Comparison of ENCODE assay signal across 7 mouse cellular contexts in the genomic region with DNA sequence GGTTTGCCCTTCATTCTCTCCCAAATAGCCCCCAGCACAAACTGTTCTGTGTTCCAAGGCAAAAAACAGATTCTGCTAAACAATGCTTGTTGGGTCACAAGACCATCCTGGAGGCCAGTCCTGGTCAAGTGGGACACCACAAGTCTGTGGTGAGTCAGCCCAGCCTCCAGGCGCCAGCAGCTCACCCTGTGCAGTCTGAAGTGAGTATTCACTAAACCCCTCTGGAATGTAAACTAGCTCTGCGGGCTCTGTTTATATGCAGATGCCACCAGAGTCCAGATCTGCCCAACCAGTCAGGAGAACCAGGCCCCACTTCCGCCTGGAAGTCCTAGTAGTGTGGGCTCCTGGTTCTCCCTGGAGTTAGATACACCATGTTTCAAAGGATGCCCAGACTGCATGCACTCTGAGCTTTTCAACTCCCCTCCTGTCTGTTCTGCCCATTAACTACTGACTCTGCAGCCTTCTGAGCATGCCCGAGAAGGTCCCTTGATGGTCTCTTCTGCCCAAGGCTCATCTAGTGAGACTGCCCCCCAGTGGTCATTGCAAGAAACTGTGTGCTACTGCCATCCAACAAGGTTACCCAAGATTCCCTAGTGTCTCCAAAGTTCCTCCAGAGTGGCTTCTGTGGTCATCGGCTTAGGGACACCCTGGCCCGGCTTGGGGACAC. TPM values are rescaled to one million over a fixed set of nuclear protein-coding genes. Genes with fewer than 3 reads are reported as not detected.
DNase-seq lines count a peak whose midpoint lies in the region; ATAC-seq and TF ChIP-seq lines count a peak whose summit lies in the region.

No protein-coding gene starts in this region.

- peak; percentile 75 for DNase-seq in CD4-positive, CD25-positive, alpha-beta regulatory T cell, adult 2 months (ENCODE audit: low read depth, low spot score)
- DNase-seq in MN1 (ENCODE audit: low spot score) = peak; percentile 84
- peak; percentile 41 for DNase-seq in cerebellum, adult 8-10 months
- DNase-seq in kidney, adult 18-20 months = peak; percentile 70
- DNase-seq in liver, embryonic 14.5 days (ENCODE audit: low read depth in 3 of 3, low spot score in 3 of 3) = peak in 2 of 3 experiments; percentile 37 to 38
- peak; percentile 55 for DNase-seq in ovary, postnatal 36 days (ENCODE audit: low spot score)

- H3K27ac ChIP-seq in liver, embryonic 14.5 days = no peak overlapping the region

- TF ChIP-seq EP300 in liver, embryonic 14.5 days (IDR thresholded peaks at IDR 0.05; ENCODE audit: low read depth) = no peak

- peak; percentile 81 for TF ChIP-seq CTCF in liver, embryonic 14.5 days (IDR thresholded peaks at IDR 0.05; ENCODE audit: low read depth)

- WGBS in liver, embryonic 14.5 days (ENCODE audit: insufficient replicate concordance) = 60% methylated on average over 6 of the region's 6 CpGs

- H3K9ac ChIP-seq in liver, embryonic 14.5 days (replicated peaks) = no peak overlapping the region

- peak; percentile 48 for ATAC-seq in granulocyte monocyte progenitor cell, adult 5-6 weeks (replicated peaks; ENCODE audit: poor library complexity, severe bottlenecking)
- ATAC-seq in liver, embryonic 14.5 days (ENCODE audit: insufficient read depth) = peak; percentile 19; the same call in 1 of the 2 replicates

- no peaks in the 10 kb centered on the region; the same call in 1 of the 2 replicates for H3K36me3 ChIP-seq in liver, embryonic 14.5 days (replicated peaks; ENCODE audit: control insufficient read depth, insufficient read depth, low read depth)

- H3K4me3 ChIP-seq in liver, embryonic 14.5 days (ENCODE audit: insufficient read depth in 1 of 2, low read depth in 2 of 2, low read length in 2 of 2) = no peak overlapping the region

- H3K4me1 ChIP-seq in liver, embryonic 14.5 days (replicated peaks; ENCODE audit: control insufficient read depth in 2 of 2, insufficient read depth in 2 of 2, low read length in 1 of 2) = peaks cover 3 to 11% of the 10 kb centered on the region in 2 experiments; a peak in 2 of 4 replicates

- H3K9me3 ChIP-seq in liver, embryonic 14.5 days (ENCODE audit: control insufficient read depth, low read length) = no peaks in the 10 kb centered on the region

- no peak overlapping the region for H3K4me2 ChIP-seq in liver, embryonic 14.5 days (ENCODE audit: low read depth)

- H3K27me3 ChIP-seq in liver, embryonic 14.5 days (ENCODE audit: control insufficient read depth, insufficient read depth, low read length) = no peaks in the 10 kb centered on the region

RNA-seq across cellular contexts. Expression of a gene that starts 39.9 kb away (rescaled TPM):
- total RNA-seq in granulocyte monocyte progenitor cell, adult 5-6 weeks (2014; fragmentation: Nextera tagmentation) = 374 and 389 TPM in 2 replicates
- total RNA-seq in granulocyte monocyte progenitor cell, adult 5-6 weeks (2017) = 129 and 155 TPM in 2 replicates
- 55.4 and 63.0 TPM in 2 replicates for polyA plus RNA-seq in liver, embryonic 14.5 days (2012; rRNA removed)
- 105 and 110 TPM in 2 replicates for polyA plus RNA-seq in liver, embryonic 14.5 days (2014; fragmentation: Nextera tagmentation; extraction: Ambion mirVana)
